Mouse (Mus musculus): ENCODE measurements at regions not wholly inside any gene's neighbourhood (a gene's known extent, or its start where the extent isn't known, plus 50 kb on each side); places are given as distances from the start of the nearest gene placed in this dataset.

DNA sequence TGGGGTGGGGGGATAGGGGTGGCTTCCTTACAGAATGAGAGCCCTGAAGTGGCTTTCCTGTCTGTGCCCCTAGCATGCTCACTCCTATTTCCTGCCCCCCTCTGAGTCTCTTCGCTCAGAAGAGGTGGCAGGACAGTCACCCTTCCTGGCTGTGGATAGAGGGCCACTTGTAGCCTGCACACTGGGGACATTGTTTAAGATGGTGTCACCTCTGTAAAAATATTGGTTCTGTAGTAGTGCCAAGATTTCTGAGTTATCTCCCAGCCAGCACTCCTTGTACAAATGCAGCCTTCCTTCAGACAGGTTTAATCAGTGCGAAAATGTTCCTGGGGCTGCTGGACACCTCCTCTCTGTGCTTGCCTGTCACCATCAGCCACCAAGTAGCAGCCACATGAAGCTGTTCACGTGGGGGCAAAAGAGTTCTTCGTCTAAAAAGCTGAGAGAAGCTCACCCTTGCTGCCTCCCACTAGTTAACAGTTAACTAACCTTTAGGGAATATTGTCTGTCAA, 136.1 kb upstream of the Id2 start:
- DNase-seq (ENCODE audit: low spot score in 2 of 2): no peak

DNA sequence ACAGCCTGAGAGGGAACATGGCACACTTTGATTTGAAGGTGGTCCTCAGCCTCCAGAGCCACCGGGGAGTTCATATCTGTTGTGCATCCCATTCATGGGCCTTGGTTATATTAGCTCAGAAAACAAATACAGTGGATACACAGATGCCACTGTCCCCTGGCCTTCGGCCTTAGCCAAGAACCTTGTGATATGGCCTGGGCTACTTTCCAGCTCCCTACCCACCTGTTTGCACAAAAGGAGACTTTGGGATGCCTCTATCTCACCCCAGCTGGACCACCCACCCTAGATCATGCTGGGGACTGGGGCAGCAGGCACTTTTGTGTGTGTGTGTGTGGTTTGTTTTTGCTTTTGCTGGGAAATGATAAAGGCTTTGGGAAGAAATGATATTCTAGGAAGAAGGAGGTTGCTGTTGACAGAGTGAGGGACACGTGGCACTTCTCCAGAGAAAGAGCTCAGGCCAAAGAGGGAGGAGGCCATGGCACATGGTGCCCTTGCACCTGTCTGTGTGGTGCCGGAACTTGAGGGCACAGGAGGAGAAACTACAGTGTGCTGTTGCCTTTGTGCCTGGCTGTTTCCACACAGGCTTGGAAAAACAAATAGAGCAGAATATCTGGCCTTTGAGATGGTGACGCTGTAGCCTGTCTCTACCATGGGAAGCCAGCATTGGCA, 135.6 kb upstream of the Id2 start:
- no peak for DNase-seq (ENCODE audit: low spot score in 2 of 2)

DNA sequence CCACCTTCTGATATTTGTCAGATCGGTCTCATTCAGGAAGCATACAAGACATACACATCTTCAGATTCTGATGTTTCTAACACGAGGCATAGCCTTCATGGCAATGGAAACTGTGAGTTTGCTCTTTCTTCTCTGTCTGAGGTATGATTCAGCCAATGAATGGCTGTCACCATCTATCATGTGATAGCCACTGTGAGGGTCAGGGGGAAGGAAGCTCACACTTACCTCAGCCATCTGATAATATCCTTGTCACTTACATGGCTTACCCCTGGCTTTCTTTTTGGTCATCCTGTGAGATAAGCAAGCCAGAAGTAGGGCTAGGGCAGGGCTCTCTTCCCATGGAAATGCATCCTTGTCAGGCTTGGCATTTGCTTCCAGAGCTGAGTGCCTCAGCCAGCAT, 131.8 kb upstream of the Id2 start:
- no peak for DNase-seq (ENCODE audit: low spot score in 2 of 2)

DNA sequence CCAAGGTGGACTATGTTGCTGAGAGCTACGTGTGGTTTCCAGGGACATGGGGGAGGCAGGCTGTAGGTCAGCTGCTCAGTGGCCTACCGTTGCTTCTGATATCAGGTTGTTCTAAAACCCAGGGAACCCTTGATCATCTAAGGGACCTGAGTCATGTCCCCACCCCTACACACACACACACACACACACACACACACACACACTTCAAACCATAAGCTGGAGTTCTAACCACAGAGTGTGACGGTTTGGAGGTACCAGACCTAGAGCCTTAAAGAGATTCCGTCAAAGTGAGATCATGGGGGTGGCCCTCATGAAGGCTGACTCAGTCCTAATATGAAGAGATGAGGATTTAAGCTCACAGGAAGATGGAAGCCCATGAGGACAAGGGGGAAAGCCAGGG, 130.8 kb upstream of the Id2 start:
- no peak for DNase-seq (ENCODE audit: low spot score in 2 of 2)

DNA sequence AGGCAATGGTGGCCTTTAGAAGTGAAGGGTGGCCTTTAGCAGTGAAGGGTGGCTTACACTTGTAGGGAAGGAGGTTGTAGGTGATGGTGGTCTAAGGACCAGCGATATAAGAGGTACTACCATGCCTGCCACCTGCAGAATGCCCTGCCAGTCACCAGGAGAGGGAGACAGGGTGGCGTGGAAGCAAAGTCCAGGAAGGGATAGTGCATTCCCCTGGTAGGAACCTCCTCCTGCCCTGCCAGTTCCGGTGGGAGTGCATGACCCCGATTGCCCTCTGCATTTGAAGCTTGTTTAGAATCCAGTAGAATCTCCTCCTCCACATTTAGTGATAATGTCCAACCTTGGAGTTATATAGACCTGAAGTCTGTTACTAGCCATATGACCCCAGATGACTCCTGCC, 127.7 kb upstream of the Id2 start:
- no peak for DNase-seq (ENCODE audit: low spot score in 2 of 2)

DNA sequence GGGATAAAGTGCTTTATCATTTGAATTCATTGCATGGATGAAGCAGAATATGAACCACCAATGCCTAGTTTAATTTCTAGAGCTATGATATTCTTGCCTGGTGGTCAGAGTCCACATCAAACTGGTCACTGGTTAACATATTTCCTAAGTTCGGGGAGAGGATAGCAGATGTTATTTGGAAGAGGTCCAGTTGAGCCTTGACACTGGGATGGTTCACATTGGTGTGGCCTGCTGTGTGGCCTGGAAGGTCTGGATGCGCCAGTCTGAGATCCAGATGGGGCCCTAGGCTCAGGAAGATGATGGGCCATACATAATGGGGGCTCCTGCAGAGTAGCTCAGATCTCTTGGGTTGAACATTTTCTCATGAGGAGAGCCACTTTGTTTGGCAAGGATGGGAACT, 127.3 kb upstream of the Id2 start:
- DNase-seq (ENCODE audit: low spot score in 2 of 2): no peak

DNA sequence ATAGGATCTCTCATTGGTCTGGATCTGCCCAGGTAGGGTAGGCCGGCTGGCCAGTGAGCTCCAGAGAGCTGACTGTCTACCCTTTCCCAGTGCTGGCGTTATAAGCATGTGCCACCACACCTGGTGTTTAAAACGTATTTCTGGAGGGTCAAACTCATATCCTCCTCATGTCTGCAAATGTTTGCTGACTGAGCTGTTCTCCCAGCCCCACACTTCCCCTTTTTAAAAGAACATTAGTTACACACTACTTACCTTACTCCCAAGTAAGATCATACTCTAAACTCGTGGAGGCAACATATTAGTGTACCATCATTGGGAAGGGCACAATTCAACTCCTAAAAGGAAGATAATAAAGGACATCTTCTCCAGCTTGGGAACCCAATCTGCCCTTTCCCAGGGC, 126.6 kb upstream of the Id2 start:
- DNase-seq (ENCODE audit: low spot score in 2 of 2): no peak

DNA sequence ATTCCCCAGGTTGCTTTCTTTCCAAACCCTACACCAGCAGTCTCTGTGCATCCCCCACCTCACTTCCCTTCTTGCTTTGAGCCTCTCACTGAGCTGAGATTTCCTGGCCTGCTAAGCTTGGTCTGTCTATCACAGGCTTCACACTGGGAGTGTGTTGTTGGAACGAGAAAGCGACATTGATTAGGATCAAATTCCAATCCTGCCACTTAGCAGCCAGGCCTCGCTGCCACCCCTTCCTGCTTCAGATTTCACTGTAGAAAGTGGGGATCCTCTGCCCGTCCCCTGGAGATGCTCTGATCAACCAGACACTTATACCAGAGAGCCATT, 123.8 kb upstream of the Id2 start:
- no peak for DNase-seq (ENCODE audit: low spot score in 2 of 2)

DNA sequence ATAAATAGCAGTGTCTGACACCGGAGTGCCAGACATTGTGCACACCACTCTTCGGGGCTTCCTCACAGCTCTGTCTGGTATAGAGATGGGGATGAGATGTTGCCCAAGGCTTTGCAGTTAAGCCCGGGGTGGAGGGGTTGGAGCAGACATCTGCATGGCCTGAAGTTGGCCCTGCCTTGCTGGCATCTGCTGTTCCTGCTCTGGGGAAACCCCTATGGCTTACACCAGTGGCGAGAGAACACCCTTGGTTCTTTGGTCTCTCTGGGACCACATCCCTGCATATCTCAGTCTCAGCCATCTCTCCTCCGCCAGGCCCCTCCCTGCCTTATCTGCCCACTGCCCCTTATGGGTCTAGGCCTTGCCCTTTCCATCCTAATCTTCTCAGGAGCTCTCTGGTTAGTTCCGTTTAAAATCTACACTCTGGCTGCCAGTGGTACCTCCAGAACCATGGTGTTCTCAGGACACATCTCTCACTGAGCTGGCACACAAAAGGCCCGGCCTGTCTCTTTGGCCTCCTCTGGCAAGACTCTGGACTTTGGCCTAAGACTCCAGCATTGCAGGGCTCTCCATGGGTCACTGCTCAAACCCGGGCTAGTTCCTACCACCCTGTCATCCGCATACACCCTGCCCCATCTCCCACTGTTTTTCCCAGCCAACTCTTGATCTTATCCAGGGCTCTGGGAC, 123.3 kb upstream of the Id2 start:
- no peak for DNase-seq (ENCODE audit: low spot score in 2 of 2)

DNA sequence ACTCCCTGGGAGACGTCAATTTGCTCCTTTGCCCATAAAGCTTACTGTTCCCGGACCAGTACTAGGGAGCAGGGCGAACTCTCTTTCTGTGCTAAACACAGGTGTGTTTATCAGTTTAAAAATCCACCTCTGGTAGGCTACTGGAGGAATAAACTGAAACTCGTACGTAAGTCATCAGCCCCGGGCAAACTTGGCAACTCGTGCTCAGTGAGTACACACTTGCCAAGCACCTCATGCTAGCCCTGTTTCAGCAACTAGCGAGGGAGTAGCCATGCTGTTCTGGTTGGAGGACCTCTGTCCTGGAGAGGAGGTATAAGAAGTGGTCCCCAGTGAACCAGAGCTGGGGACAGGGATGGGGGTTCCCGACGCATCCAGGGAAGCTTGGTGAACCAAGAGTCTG, 122.6 kb upstream of the Id2 start:
- DNase-seq (ENCODE audit: low spot score in 2 of 2): no peak

DNA sequence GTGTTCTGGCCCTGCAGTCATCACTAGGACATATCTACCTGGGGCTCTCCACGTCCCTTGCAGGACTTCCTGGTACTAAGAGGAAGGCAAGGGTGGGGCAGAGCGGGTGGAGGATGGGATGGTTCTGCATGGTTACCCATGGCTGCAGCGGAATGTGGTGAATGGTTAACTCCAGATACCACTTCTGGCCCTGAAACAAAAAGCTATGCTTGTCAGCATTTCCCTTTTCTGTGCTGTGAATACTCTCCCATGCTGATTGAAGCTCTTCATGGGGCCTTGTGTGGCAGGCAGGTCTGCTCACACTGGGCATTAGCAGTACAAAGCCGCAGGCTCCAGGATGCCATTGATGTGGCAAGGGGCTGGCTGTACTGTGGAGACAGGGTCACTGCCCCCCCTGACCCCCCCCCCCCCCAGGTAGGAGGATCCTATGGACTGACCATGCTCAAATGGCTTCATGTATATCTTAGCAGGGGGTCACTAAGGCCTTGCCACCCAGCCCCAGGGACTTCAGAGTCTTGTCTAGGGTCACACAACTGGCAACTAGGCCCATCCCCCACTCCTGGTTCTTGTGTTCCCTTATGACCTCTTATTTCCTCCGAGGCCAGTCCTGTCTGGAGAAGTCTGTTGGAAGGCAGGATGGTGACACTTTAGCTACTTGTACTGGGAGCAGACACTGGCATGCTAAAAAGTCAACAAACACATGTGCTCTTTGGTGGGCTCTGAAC, 120.0 kb upstream of the Id2 start:
- DNase-seq (ENCODE audit: low spot score in 2 of 2): no peak

DNA sequence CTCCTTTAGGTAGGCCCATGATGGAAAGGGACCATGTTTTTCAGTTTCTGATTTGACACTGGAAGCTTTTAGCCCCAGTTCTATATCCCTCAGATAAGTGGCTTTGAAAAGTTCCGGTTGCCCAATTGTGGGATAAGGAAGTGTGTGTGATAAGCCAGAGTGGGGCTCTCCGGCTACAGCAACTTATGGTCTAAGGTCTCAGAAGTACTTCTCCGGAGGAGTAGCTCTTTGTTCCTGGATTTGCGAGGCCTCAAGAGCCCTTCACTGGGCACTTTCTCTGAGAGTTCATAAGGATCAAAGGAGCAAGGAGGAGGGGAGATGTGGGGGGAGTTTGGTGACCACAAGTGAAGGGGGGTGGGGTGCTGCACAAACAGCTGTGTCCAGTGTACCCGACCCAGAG, 118.3 kb upstream of the Id2 start:
- no peak for DNase-seq (ENCODE audit: low spot score in 2 of 2)

DNA sequence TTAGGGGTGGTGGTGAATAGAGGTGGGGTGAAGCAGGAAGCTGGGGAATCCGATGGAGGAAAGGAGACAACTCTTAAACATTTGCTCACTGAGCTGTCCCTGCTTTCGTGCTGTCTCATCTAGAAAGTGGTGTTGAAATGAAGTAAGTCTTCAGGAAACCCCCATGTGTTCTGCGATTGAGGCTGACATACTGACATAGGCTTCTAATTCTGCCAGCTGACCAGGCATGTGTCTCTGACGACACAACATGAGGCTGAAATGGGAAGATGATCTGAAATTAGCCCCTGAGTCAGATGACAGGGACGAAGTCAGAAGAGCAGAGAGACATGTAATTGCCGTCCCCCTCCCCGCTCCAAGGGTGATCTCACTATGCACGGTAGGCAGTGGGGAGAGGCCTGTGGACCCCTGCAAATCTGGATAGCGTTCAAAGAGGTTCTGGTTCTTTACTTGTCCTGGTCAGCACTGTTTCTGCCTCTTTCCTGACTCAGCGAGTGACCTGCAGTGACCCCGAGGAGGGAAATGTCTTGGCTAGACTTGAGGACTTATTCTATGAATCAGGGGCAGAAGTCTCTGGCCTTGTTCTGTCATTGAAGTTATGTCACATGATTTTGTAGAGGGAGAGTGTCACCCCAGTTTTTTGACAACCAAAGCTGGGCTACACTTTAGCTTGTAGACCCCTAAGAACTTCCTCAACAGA, 117.0 kb upstream of the Id2 start:
- DNase-seq (ENCODE audit: low spot score in 2 of 2): no peak

DNA sequence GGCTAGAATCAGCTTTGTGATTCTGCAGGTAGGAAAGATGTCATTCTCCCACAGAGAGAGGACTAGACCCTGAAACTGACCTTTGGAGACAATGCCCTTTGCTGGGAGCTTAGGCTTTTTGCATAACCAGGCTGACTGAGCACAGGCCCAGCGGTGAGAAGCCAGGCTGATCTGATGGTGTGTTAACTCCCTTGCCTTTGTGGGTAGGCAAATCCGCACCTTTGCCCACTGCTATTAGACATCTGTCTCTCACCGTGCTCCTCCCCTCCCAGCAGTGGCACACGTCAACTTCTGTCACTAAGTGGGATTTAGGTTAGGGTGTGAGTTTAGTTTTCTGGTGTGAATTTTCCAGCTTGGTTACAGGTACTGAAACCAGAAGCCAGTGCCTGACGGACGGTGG, 114.4 kb upstream of the Id2 start:
- no peak for DNase-seq (ENCODE audit: low spot score in 2 of 2)

DNA sequence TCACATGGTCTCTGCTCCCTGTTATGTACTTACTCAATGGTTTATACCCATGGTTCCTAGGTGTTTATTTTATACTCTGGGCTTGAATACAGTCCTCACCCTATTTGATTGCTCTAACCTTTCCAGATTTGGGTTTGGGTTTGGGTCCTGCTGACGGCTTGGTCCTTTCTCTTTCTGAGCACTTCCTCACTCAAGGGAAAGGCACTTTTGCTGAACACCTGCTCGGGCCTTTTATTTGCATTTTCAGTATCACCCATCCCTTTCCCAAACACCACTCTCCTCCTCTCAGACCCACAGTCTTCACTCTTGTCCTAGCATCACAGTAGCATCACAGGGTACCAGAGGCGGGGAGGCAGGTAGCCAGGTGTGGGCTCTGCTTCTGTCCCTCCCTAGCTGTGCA, 113.7 kb upstream of the Id2 start:
- no peak for DNase-seq (ENCODE audit: low spot score in 2 of 2)

DNA sequence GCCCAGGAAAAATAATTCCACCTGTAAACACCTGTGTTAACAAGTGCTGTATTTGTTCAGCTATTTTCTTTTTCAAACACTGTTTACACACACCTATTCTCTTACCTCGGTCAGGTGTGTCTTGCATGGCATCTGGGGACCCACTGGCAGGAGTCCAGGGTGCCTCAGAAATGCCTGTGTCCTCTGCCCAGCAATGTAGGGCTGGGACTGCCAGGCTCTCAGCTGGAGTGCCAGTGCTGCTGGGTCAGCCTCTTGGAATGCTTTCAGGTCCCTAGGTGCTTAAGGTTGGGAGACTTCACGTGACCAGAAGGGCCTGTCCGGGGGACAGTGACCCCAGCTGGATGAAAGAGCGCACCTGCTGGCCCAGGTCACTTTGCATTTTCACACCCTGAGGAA, 112.4 kb upstream of the Id2 start:
- no peak for DNase-seq (ENCODE audit: low spot score in 2 of 2)

DNA sequence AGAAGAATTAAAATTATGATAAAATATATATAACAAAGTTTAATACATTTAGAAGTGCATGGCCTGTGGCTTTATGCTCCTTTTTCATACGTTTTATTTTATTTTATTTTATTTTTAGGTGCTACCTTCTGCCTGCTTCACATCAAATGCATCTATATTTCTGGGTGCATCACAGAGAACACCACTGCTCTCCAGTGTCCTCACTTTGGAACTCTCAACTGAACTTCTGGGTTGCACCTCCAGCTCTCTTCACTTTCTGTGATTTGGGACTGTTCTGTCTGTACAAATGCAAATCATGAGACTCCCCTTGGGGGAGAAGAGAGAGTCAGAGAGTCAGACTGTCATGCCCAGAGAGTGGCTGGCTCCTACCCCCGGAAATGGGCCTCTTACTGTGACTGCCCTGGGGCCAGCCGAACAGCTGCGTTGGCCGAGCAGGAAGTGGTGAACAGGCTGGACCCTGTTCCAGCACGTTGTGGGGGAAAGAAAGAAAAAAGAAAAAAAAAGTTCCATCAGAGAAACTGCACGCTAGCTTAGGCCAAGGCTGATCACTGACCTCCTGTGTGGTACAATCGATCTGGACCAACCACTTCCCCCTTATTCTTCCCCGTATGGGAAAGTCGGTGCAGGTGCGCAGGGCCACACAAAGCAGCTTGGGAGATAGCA, 111.9 kb upstream of the Id2 start:
- DNase-seq (ENCODE audit: low spot score in 2 of 2): no peak

DNA sequence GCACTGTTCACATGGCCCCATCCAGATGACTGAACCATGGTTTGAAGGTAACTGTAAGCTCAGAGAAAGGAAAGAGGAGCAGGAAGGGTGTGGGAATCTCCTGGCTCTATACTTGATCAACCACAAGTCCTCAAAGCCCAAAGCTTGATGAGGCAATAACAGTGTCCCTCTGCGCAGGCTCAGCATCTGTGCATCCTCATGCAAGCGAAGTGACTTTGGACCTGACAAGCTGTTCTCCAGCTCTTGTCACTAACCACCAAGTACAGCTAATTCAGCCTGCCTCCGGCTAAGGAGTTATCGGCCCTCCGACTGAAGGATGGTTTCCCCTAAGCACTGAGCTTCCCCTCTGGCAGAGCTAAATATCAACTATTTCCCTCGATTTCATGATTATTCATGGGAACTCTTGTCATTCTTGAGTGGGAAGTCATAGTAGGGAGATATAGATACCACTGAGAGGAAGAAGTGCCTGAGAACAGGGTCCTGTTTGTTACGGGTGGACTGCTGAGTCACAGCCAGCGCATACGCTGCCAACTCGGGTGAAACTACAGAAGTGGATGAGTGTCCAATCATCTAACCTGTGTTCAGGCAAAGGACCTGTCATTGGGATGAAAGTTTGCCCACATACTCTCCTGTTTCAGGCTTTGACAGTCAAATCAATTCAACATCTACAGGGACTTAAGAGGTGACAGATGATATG, 106.6 kb upstream of the Id2 start:
- no peak for DNase-seq (ENCODE audit: low spot score in 2 of 2)

DNA sequence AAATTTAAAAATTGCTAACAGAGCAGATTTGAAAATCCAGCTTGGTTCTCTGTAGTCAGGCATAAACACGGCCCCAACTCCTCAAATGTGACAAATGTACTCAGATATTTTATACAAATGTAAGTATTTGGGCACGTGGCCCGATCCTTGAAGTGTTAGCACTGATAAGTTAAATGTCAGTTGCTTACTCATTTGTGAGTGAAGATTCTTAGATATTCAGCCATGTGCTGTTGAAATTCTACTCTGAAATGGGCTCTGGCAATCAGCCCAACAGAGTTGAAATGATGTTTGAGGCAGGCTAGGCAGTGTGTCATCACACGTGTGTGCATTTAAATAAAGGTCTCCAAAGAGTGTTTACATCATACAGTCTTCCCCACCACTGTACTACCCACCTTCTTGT, 103.2 kb upstream of the Id2 start:
- DNase-seq (ENCODE audit: low spot score in 2 of 2): no peak

DNA sequence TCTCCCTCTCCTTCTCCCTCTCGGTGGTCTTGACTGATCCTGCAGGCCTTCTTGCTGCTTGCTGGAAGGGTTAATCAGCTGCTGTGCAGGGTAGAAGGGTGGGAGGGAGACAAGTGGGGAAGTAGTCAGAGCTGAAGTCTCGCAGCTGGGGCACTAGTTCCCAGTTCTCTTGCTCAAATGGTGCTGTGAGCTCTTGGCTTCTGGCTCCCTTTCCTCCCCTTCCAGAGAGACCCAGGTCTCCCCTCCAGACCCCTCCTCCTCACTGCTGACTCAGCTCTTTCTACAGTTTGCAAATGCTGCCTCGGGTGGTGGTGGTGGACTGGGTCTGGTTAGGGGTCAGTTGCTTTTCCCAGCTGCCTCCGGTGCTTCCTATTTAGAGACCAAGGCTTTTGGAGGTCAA, 100.8 kb upstream of the Id2 start:
- no peak for DNase-seq (ENCODE audit: low spot score in 2 of 2)

DNA sequence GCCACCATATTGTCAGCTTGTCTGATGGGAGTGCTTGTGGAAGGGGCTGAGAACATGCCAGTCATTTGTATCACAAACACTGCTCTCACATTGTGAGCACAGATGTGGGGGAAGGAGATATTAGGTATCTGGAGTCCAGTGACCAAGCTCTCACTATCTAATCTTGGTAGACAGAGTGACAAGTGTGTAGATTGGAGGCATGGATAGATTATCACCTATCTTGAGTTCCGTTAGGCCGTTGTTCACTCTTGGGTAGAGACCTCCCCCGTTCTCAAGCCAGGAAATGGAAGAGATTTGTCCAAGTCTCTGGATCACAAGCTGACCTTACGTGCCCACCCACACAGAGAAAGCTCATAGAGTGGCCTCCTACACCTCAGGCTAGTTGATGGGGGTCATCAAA, 99.1 kb upstream of the Id2 start:
- DNase-seq (ENCODE audit: low spot score in 2 of 2): no peak

DNA sequence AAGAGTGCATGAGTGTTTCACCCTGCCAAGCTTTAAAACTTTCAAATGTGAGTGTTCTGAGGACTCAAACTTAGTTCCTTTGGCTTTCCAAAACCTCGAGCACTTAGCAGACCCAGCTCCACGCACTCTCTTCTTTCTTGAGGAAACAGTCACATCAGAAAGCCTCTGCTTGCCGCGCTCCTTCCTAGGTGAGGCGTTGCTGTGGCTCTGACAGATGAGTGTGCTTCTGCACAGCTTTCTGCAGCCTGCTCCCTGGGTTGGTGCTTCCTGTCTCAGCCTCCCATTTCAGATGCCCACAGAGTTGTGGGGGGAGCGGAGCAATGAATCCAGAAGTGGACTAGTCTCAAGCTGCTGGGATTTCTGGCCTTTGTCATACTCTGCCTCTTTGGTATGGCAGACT, 95.3 kb upstream of the Id2 start:
- no peak for DNase-seq (ENCODE audit: low spot score in 2 of 2)
